31 mouse cellular contexts compared by ENCODE assay signal in genomic region chr14:16678335-16678734, GRCm38 (mm10).
"Had no signal": no experiment of that assay in that cellular context is flagged by ENCODE, and none has a peak within 500 bp of the region (broad histone marks: within the 10 kb centered on the region; RNA-seq: fewer than 3 reads in every experiment).

No protein-coding gene starts in this region.

- H3K27ac ChIP-seq: embryonic facial prominence, embryonic 12.5 days; embryonic facial prominence, embryonic 13.5 days; embryonic facial prominence, embryonic 15.5 days; forebrain, embryonic 10.5 days; forebrain, embryonic 12.5 days; forebrain, embryonic 13.5 days; forebrain, embryonic 15.5 days; gastrocnemius, adult 2 months; heart, adult 2 months; heart, embryonic 10.5 days had no signal

- H3K4me3 ChIP-seq: embryonic facial prominence, embryonic 12.5 days; embryonic facial prominence, embryonic 13.5 days; embryonic facial prominence, embryonic 15.5 days; erythroblast, embryonic 14.5 days; forebrain, embryonic 10.5 days; forebrain, embryonic 12.5 days; forebrain, embryonic 13.5 days; forebrain, embryonic 15.5 days; gastrocnemius, adult 2 months; heart, adult 2 months; heart, embryonic 10.5 days had no signal

- DNase-seq: cerebellum, adult 18-20 months; cerebellum, adult 2 months; cerebellum, adult 8-10 months; cerebellum, adult 9-10 months; cerebellum, adult 9-11 months; cerebellum, postnatal 10 days; cerebellum, postnatal 14 days; cerebellum, postnatal 25 days; cerebellum, postnatal 36 days; embryo, embryonic 11 days; forebrain, postnatal 0 days; gastrocnemius, adult 2 months; gastrocnemius, postnatal 10 days; gastrocnemius, postnatal 14 days; gastrocnemius, postnatal 25 days; gastrocnemius, postnatal 36 days; heart, adult 11 months; heart, adult 18-20 months; heart, adult 2 months had no signal

- H3K27me3 ChIP-seq: embryonic facial prominence, embryonic 12.5 days; embryonic facial prominence, embryonic 13.5 days; embryonic facial prominence, embryonic 15.5 days; forebrain, embryonic 12.5 days; forebrain, embryonic 13.5 days; forebrain, embryonic 15.5 days had no signal

- H3K4me2 ChIP-seq: embryonic facial prominence, embryonic 12.5 days; embryonic facial prominence, embryonic 13.5 days; embryonic facial prominence, embryonic 15.5 days; forebrain, embryonic 12.5 days; forebrain, embryonic 13.5 days; forebrain, embryonic 15.5 days; heart, embryonic 11.5 days had no signal

- H3K4me1 ChIP-seq: embryonic facial prominence, embryonic 12.5 days; embryonic facial prominence, embryonic 13.5 days; embryonic facial prominence, embryonic 15.5 days; forebrain, embryonic 10.5 days; forebrain, embryonic 12.5 days; forebrain, embryonic 13.5 days; forebrain, embryonic 15.5 days had no signal

- H3K9ac ChIP-seq: embryonic facial prominence, embryonic 12.5 days; embryonic facial prominence, embryonic 13.5 days; embryonic facial prominence, embryonic 15.5 days; forebrain, embryonic 12.5 days; forebrain, embryonic 13.5 days; forebrain, embryonic 15.5 days; forebrain, postnatal 0 days had no signal

- ATAC-seq: forebrain, embryonic 13.5 days; forebrain, embryonic 14.5 days; forebrain, embryonic 15.5 days; forebrain, embryonic 16.5 days; forebrain, postnatal 0 days had no signal

- H3K9me3 ChIP-seq: embryonic facial prominence, embryonic 12.5 days; embryonic facial prominence, embryonic 13.5 days; embryonic facial prominence, embryonic 15.5 days; forebrain, embryonic 10.5 days; forebrain, embryonic 12.5 days; forebrain, embryonic 13.5 days; forebrain, embryonic 15.5 days; heart, embryonic 10.5 days had no signal

- H3K36me3 ChIP-seq: embryonic facial prominence, embryonic 12.5 days; embryonic facial prominence, embryonic 13.5 days; embryonic facial prominence, embryonic 15.5 days; forebrain, embryonic 10.5 days; forebrain, embryonic 12.5 days; forebrain, embryonic 15.5 days; heart, embryonic 10.5 days had no signal
